Mouse (Mus musculus): ENCODE data around the gene Tnfsf13. TPM values are rescaled to one million over a fixed set of nuclear protein-coding genes. Genes with fewer than 3 reads are reported as not detected.

The Tnfsf13 gene
- polyA plus RNA-seq, 1 experiment: not detected

- TF ChIP-seq GATA1 (IDR thresholded peaks at IDR 0.05; ENCODE audit: low read length): no peak
Measured at GRCm38 (mm10) chr11:69665961-69666664, 19.5 kb downstream of the Tnfsf13 start, which contains the start of gene Cd68. TSS of gene Cd68 (minus strand) at chr11:69666153.

GRCm38 (mm10) chr11:69665457-69665960 lies 20.1 kb downstream of the Tnfsf13 start:
- no peak for TF ChIP-seq GATA1 (IDR thresholded peaks at IDR 0.05; ENCODE audit: low read length)

GRCm38 (mm10) chr11:69664841-69665240 lies 20.7 kb downstream of the Tnfsf13 start:
- no peak for TF ChIP-seq GATA1 (IDR thresholded peaks at IDR 0.05; ENCODE audit: low read length)

DNA sequence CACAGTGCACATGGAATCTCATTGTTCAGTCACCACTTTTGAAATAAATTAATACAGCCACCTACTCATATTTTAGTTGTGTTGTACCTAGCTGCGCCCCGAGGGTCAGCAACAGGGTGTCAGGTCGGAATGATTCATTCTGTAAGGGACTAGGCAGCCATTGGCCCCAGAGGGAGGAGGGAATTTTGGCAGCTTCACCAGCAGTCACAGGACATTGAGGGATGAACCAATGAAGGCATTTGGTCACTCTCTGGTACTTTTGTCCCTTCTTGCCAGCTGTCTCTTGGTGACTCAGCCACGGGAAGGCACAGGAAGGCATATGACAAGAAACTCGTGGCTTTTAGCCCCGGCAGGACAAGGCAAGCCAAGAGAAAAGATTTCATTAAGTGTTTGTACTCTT lies 21.8 kb downstream of the Tnfsf13 start:
- TF ChIP-seq GATA1 (IDR thresholded peaks at IDR 0.05; ENCODE audit: low read length): no peak

- TF ChIP-seq GATA1 (IDR thresholded peaks at IDR 0.05; ENCODE audit: low read length): no peak
Measured at GRCm38 (mm10) chr11:69662967-69663671, 22.5 kb downstream of the Tnfsf13 start.

- no peak for TF ChIP-seq GATA1 (IDR thresholded peaks at IDR 0.05; ENCODE audit: low read length)
Measured at GRCm38 (mm10) chr11:69662213-69662966, 23.2 kb downstream of the Tnfsf13 start, which contains the start of gene Mpdu1. TSS of gene Mpdu1 (minus strand) at chr11:69662642.

DNA sequence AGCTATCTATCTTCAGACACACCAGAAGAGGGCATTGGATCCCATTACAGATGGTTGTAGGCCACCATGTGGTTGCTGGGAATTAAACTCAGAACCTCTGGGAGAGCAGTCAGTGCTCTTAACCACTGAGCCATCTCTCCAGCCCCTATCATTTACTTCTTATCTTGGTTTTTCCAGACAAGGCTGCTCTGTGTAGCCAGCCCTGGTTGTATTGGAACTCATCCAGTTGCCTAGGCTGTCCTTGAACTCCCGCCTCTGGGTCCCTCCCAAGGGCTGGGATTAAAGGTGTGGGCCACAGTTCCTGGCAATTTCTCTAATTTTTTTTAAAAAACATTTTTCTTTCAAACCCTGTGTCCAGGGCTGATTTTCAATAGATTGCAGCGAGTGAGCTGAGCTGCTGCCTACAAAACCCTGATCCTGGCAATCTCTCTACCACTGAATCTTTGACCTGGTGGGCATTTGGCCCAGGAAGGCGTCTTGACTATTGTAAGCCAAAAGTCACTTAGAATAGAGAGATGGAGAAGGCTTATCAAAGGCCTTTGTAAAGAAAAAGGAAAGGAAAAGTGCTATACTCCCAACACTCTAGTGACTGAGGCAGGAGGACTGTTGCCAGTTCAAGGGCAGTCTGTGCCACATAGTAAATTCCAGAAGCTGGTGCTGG lies 24.2 kb downstream of the Tnfsf13 start:
- TF ChIP-seq GATA1 (IDR thresholded peaks at IDR 0.05; ENCODE audit: low read length): no peak

DNA sequence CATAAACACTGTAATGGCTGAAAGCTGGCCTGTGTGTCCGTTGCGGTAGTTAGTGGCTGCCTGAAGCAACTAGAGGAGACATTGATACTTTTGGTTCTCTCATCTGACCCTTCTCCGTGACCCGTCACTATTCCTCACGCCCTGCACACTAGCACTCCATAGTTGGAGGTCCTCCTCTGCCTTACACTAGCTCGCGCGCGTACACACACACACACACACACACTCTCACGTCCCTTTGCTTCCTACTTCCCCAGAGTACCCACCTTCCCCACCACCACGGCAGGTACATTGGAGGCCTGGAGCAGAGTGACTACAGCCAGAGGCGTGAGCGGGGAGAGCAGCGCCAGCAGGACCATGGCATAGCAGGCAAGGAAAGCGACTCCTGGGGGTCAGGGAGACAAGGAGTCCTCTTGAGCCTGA lies 28.1 kb downstream of the Tnfsf13 start:
- TF ChIP-seq GATA1 (IDR thresholded peaks at IDR 0.05; ENCODE audit: low read length): no peak

DNA sequence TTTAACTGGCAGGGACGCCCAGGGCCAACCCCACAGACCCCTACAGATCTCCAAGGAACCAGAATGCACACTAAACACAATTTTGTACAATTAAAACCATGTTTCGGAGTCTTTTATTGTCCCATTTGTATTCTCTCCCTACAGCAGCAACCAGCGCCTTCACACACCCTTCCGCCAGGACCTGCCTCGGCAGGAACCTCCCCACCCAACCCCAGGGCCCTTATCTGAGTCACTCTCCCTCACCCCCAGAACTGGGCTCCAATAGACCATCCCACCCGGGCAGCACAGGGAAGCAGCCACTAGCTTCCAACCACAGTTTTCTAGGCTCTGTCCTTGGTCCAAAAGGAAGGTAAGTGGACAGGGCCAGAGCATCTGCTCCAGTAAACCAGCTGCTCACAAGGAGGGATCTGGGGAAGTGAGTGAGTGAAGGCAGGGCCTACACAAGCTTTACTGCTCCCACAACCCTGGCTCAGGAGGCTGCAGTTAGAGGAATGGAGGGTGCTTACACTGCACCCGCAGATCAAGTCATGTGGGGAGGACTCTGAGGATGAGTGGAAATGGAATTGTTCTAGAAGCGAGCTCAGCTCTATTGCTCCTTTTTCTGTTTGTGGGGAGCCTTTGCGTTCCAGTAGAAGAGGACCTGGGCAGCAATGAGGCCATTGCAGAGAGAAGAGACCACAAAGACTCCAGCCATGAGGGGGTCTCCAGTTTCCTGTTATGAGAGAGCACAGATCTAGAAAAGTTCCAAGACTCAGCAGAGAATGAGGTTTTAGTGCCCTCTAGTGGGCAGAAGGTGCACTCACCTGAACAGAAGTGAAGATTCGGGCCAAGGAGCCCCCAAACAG lies 28.7 kb downstream of the Tnfsf13 start:
- no peak for TF ChIP-seq GATA1 (IDR thresholded peaks at IDR 0.05; ENCODE audit: low read length)

GRCm38 (mm10) chr11:69656065-69656455 lies 29.5 kb downstream of the Tnfsf13 start:
- no peak for TF ChIP-seq GATA1 (IDR thresholded peaks at IDR 0.05; ENCODE audit: low read length)

DNA sequence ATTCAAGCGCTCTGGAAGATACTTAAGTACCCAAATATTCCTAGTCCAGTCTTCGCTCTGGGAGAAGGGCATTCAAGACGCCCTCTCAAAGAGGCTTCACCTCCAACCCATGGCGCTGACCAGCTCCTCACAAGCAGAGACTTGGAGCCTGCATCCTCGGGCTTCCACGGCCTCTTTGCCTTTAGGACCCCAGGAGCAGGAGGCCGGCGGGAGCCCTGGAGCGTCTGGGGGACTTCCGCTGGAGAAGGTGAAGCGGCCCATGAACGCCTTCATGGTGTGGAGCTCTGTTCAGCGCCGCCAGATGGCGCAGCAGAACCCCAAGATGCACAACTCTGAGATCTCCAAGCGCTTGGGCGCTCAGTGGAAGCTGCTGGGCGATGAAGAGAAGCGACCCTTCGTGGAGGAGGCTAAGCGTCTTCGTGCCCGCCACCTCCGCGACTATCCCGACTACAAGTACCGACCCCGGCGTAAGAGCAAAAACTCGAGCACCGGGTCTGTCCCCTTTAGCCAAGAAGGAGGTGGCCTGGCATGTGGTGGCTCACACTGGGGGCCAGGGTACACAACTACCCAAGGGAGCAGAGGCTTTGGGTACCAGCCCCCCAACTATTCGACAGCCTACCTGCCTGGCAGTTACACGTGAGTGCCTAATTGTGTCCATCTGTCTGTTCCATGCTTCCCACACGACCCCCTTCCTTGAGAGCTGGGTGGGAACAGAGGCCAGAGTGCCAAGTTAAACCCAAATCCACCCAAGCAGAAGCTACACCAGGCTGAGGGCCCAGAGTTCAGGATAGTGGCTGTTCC lies 30.1 kb downstream of the Tnfsf13 start, which contains the start of gene Sox15:
TSS of gene Sox15 (plus strand) at position 51 of the 801 bp plus-strand sequence.
- TF ChIP-seq GATA1 (IDR thresholded peaks at IDR 0.05; ENCODE audit: low read length): no peak

DNA sequence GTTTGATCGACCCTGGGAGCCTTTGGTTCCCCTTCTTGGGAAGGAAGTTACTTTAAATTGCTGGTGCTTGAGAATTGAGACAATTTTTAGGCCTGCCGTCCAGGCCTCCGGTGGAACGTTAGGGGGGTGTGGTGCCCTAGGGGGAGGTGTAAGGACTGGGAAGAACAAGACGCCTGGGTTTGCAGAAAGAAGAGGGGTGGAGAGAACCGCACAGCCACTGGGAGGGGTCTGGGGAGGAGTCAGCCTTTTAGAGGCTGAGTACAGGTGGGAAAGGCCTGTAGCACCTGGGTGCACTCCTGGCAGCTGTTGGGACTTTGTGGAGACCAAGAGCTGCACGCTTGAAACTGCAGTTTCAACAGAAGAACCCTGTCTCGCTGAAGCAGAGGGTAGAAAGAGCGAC lies 30.8 kb downstream of the Tnfsf13 start:
- TF ChIP-seq GATA1 (IDR thresholded peaks at IDR 0.05; ENCODE audit: low read length): no peak

GRCm38 (mm10) chr11:69653399-69653798 lies 32.2 kb downstream of the Tnfsf13 start:
- no peak for TF ChIP-seq GATA1 (IDR thresholded peaks at IDR 0.05; ENCODE audit: low read length)

- no peak for TF ChIP-seq GATA1 (IDR thresholded peaks at IDR 0.05; ENCODE audit: low read length)
Measured at GRCm38 (mm10) chr11:69645860-69646259, 39.7 kb downstream of the Tnfsf13 start.

All from G1E-ER4 (cell line).